Mouse (Mus musculus) CH12.LX (cell line): ENCODE data around the gene Adgrl1. TPM values are rescaled to one million over a fixed set of nuclear protein-coding genes. Genes with fewer than 3 reads are reported as not detected.

Source experiments
- DNase-seq: peaks from one replicate; pipeline ENCODE4 v3.0.0-alpha.2; 2013; ENCODE audit errors: extremely low read depth
- H3K27ac ChIP-seq: 2 replicates; pipeline ENCODE4 v1.5.1; 2012; ENCODE audit warnings: low read depth, mild to moderate bottlenecking, control low read depth, moderate library complexity; ENCODE audit not compliant: insufficient read depth
- H3K27me3 ChIP-seq: replicated peaks from 2 replicates; pipeline ENCODE3; 2012; ENCODE audit warnings: inconsistent platforms
- H3K36me3 ChIP-seq, 2 experiments: replicated peaks in 1 of 2; 2 replicates each; pipeline versions ENCODE3 to v1.6.1; 2012; ENCODE audit warnings: inconsistent platforms in 1 of 2, low read length in 1 of 2, mild to moderate bottlenecking in 1 of 2, mixed read lengths in 1 of 2, moderate library complexity in 1 of 2; ENCODE audit not compliant: control insufficient read depth in 1 of 2, insufficient read depth in 1 of 2
- H3K4me1 ChIP-seq, 2 experiments: 2 replicates each; pipeline ENCODE4 v1.6.1; 2012; ENCODE audit warnings: inconsistent platforms in 1 of 2, moderate library complexity in 1 of 2; ENCODE audit not compliant: insufficient read depth in 2 of 2, control insufficient read depth in 1 of 2
- H3K4me2 ChIP-seq: 2 replicates; pipeline ENCODE4 v1.6.1; 2012; ENCODE audit warnings: low read depth, mild to moderate bottlenecking, control low read depth; ENCODE audit not compliant: poor library complexity, insufficient read depth, severe bottlenecking
- H3K4me3 ChIP-seq, 3 experiments: fragments of 150-350 bp in 1 of 3; sonication (generic) in 1 of 3; replicated peaks in 1 of 3; 2 replicates each; pipeline versions ENCODE3 to v1.5.1; 2011 to 2012; ENCODE audit warnings: low read depth in 2 of 3, low read length in 2 of 3, mild to moderate bottlenecking in 2 of 3, moderate library complexity in 2 of 3, control low read depth in 1 of 3, improper control_type of control experiment in 1 of 3, inconsistent platforms in 1 of 3, mixed read lengths in 1 of 3; ENCODE audit not compliant: poor library complexity in 1 of 3
- H3K79me2 ChIP-seq: replicated peaks from 2 replicates; pipeline ENCODE4 v1.6.1; 2012; ENCODE audit warnings: mild to moderate bottlenecking, moderate library complexity; ENCODE audit not compliant: control insufficient read depth, poor library complexity, insufficient read depth, severe bottlenecking; ENCODE audit errors: extremely low read depth
- H3K9ac ChIP-seq: 2 replicates; pipeline ENCODE4 v1.6.1; 2012; ENCODE audit warnings: low read depth, mild to moderate bottlenecking, control low read depth, moderate library complexity; ENCODE audit not compliant: insufficient read depth
- H3K9me3 ChIP-seq: replicated peaks from 2 replicates; pipeline ENCODE3; 2012; ENCODE audit warnings: low read length, inconsistent platforms, mixed read lengths
- CHD1 ChIP-seq: IDR thresholded peaks from 2 replicates; pipeline ENCODE4 v1.6.1; 2012; ENCODE audit warnings: low read depth, low read length, improper control_type of control experiment, inconsistent platforms
- CHD2 ChIP-seq: IDR thresholded peaks from 2 replicates; pipeline ENCODE4 v1.6.1; 2011; ENCODE audit warnings: low read length, improper control_type of control experiment
- EP300 ChIP-seq: IDR thresholded peaks from 2 replicates; pipeline ENCODE4 v1.6.1; 2011; ENCODE audit warnings: low read length, improper control_type of control experiment
- ETS1 ChIP-seq: conservative IDR thresholded peaks from 2 replicates; pipeline ENCODE4 v1.6.1; 2012; ENCODE audit warnings: low read depth, mild to moderate bottlenecking, inconsistent platforms, low read length, improper control_type of control experiment, moderate library complexity
- IRF4 ChIP-seq: IDR thresholded peaks from 2 replicates; pipeline ENCODE4 v1.6.1; 2014; ENCODE audit warnings: low read depth, mild to moderate bottlenecking, inconsistent platforms, low read length, improper control_type of control experiment
- JUND ChIP-seq: conservative IDR thresholded peaks from 2 replicates; pipeline ENCODE4 v1.6.1; 2011; ENCODE audit warnings: low read depth, low read length, improper control_type of control experiment
- KAT2A ChIP-seq: IDR thresholded peaks from 2 replicates; pipeline ENCODE4 v1.6.1; 2012; ENCODE audit warnings: low read length, improper control_type of control experiment, inconsistent platforms; ENCODE audit not compliant: insufficient replicate concordance
- MAX ChIP-seq: IDR thresholded peaks from 2 replicates; pipeline ENCODE4 v1.6.1; 2011; ENCODE audit warnings: low read length, improper control_type of control experiment
- MAZ ChIP-seq: IDR thresholded peaks from 2 replicates; pipeline ENCODE4 v1.6.1; 2012; ENCODE audit warnings: low read depth, mild to moderate bottlenecking, inconsistent platforms, low read length, improper control_type of control experiment, moderate library complexity
- MXI1 ChIP-seq: IDR thresholded peaks from 2 replicates; pipeline ENCODE4 v1.6.1; 2011; ENCODE audit warnings: mild to moderate bottlenecking, low read depth, low read length, improper control_type of control experiment
- MYC ChIP-seq: IDR thresholded peaks from 2 replicates; pipeline ENCODE4 v1.6.1; 2011; ENCODE audit warnings: low read depth, mild to moderate bottlenecking, improper control_type of control experiment, low read length
- PAX5 ChIP-seq: IDR thresholded peaks from 2 replicates; pipeline ENCODE4 v1.6.1; 2012; ENCODE audit warnings: low read length, inconsistent platforms, mixed read lengths
- POLR2A ChIP-seq: IDR thresholded peaks from 2 replicates; pipeline ENCODE4 v1.6.1; 2011; ENCODE audit warnings: low read depth, mild to moderate bottlenecking, improper control_type of control experiment, low read length
- POLR2AphosphoS2 ChIP-seq: IDR thresholded peaks from 2 replicates; pipeline ENCODE4 v1.6.1; 2011; ENCODE audit warnings: low read depth, low read length, improper control_type of control experiment
- SIN3A ChIP-seq: IDR thresholded peaks from 2 replicates; pipeline ENCODE4 v1.6.1; 2012; ENCODE audit warnings: low read length, improper control_type of control experiment, inconsistent platforms
- TBP ChIP-seq: conservative IDR thresholded peaks from 2 replicates; pipeline ENCODE4 v1.6.1; 2011; ENCODE audit warnings: low read depth, low read length, improper control_type of control experiment
- TCF12 ChIP-seq: IDR thresholded peaks from 2 replicates; pipeline ENCODE4 v1.6.1; 2014; ENCODE audit warnings: low read depth, mild to moderate bottlenecking, inconsistent platforms, low read length, improper control_type of control experiment
- USF1 ChIP-seq: IDR thresholded peaks from 2 replicates; pipeline ENCODE4 v1.6.1; 2014; ENCODE audit warnings: low read depth, mild to moderate bottlenecking, inconsistent platforms, low read length, improper control_type of control experiment
- USF2 ChIP-seq: conservative IDR thresholded peaks from 2 replicates; pipeline ENCODE4 v1.6.1; 2011; ENCODE audit warnings: low read depth, low read length, improper control_type of control experiment
- ZC3H11A ChIP-seq: IDR thresholded peaks from 2 replicates; pipeline ENCODE4 v1.6.1; 2012; ENCODE audit warnings: low read depth, mild to moderate bottlenecking, inconsistent platforms, low read length, improper control_type of control experiment
- ZMIZ1 ChIP-seq: IDR thresholded peaks from 2 replicates; pipeline ENCODE4 v1.6.1; 2012; ENCODE audit warnings: low read depth, mild to moderate bottlenecking, inconsistent platforms, low read length, improper control_type of control experiment
- dilution Hi-C: fragments of 300-500 bp; cut with MboI; formaldehyde crosslinking; loops from 2 replicates; pipeline ENCODE4 v1.14.3; 2020; ENCODE audit warnings: low sequenced_read_pairs; ENCODE audit not compliant: extremely low pct_unique_long_range_greater_than_20kb, extremely low pct_ligation_motif_present
- in situ Hi-C: fragments of 300-500 bp; cut with MboI; formaldehyde crosslinking; loops from 3 replicates; pipeline ENCODE4 v1.14.3; 2019; ENCODE audit warnings: low sequenced_read_pairs, low pct_ligation_motif_present, low pct_unique_long_range_greater_than_20kb, mixed read lengths
- polyA plus RNA-seq: library from polyadenylated mRNA; unstranded; fragments of >175 nt; gene quantifications from 2 replicates; pipeline ENCODE4 v1.2.1, GENCODE M21; 2012; ENCODE audit warnings: low read depth; ENCODE audit not compliant: insufficient read length
- total RNA-seq, 2 experiments: library from RNA; depleted of rRNA; stranded (reverse); fragments of 300-350 nt in 1 of 2; fragments of >200 nt in 1 of 2; gene quantifications; 2 replicates each; pipeline ENCODE4 v1.2.3; 2012 to 2014

Adgrl1 gene
- total and polyA plus RNA-seq, 3 experiments: 4.4 to 14.8 (median 14.5) TPM

DNA sequence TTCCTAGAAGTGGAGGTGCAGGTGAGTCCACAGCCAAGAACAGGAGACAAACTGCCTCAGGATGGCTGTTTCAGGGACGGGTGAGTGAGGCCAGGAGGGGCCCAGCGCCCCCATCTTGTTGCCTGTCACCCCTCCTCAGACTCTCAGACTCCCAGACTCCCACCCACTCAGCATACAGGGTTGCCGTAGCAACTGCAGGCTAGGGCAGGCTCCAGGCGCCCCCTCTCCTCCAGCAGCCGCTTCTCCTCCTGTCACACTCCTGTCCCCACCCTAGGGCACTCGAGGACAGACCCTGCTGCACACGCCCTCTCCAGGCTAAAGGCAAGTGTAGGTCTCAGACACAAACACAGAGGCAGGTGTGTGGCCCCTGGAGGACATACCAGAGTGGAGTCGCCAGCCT is 9.4 kb downstream of the Adgrl1 start:
- no peak overlapping the region for H3K27ac ChIP-seq
- no peak overlapping the region for H3K4me3 ChIP-seq
- dilution Hi-C loops: no loop called here
- H3K9ac ChIP-seq: no peak overlapping the region
- H3K36me3 ChIP-seq: peaks cover 0 to 45% of the 10 kb centered on the region in 2 experiments
- in situ Hi-C loops: no loop called here
- no peak overlapping the region for H3K4me2 ChIP-seq
- peaks cover 0 to 34% of the 10 kb centered on the region in 2 experiments; a peak in 2 of 4 replicates for H3K4me1 ChIP-seq
- no peak for TF ChIP-seq MAX
- TF ChIP-seq CHD1: no peak
- no peak for TF ChIP-seq KAT2A
- TF ChIP-seq POLR2AphosphoS2: no peak
- no peak for TF ChIP-seq IRF4
- TF ChIP-seq ETS1: no peak
- no peak for TF ChIP-seq EP300
- TF ChIP-seq MAZ: no peak
- no peak for TF ChIP-seq SIN3A
- TF ChIP-seq JUND: no peak
- no peak for TF ChIP-seq USF2
- TF ChIP-seq USF1: no peak
- no peak for TF ChIP-seq MXI1
- no peak for TF ChIP-seq TCF12
- TF ChIP-seq PAX5: no peak
- no peak for TF ChIP-seq TBP
- TF ChIP-seq MYC: no peak
- no peak for TF ChIP-seq CHD2
- H3K9me3 ChIP-seq: no peaks in the 10 kb centered on the region
- DNase-seq: no peak
- H3K27me3 ChIP-seq: no peaks in the 10 kb centered on the region
- H3K79me2 ChIP-seq: no peaks in the 10 kb centered on the region

DNA sequence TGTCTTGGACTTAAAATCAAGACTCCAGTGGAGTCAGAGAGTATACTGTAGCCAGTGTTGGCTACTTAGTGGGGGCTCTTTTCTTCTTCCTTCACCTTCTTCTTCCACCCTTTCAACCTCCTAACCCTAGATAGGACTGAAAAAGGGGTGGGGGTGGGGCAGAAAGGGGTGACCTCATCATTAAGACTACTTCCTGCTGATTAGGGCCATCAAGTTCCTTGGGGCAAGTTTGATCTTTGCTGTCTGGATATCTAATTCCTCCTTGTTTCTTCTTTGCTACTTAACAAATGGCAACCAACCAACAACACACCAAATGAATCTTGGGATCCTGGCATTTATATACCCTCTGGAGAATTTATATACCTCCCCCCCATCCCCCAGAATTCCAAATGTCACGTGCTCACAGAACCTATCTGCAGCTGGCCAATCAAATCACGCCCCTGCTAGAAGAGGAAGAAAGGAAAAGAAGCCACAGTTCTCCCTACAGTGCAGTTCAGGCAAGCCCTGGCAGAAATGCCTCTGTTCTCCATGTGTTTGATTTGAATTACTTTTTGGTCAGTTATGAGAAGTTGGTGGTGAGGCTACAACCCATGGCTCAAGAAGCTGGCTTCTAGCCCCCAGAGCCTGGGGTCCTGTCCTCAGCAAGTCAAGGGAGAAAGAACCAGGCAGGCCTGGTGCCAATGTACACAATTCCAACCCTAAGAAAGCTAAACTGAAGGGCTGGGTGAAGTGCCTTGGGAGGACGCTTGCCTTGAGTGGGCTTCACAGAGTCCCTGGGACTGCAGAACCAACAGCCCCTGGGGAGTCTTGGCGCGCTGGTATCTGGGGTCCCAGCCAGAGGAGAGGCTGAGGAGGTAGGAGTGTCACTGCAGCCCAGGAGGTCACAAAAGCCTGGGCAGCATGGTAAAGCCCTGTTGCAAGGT is 12.2 kb downstream of the Adgrl1 start:
- H3K79me2 ChIP-seq: no peaks in the 10 kb centered on the region
- dilution Hi-C loops: no loop called here
- in situ Hi-C loops: no loop called here
- H3K4me3 ChIP-seq: no peak overlapping the region
- no peak for TF ChIP-seq ZMIZ1
- no peak for TF ChIP-seq MYC
- TF ChIP-seq MAZ: no peak
- TF ChIP-seq TCF12: no peak
- TF ChIP-seq PAX5: no peak
- no peak for TF ChIP-seq POLR2A
- no peak for TF ChIP-seq ZC3H11A
- TF ChIP-seq TBP: no peak
- TF ChIP-seq, all 38 proteins: peak for 0
- Histone ChIP-seq H3K4me1 (peaks cover 0 to 46% of the 10 kb centered on the region in 2 experiments; a peak in 2 of 4 replicates), H3K9ac (no peak overlapping the region), H3K27me3 (no peaks in the 10 kb centered on the region), H3K9me3 (no peaks in the 10 kb centered on the region), H3K4me2 (no peak overlapping the region), H3K36me3 (peaks cover 0 to 34% of the 10 kb centered on the region in 2 experiments), H3K27ac (no peak overlapping the region)
- no peak for DNase-seq
